Mouse (Mus musculus) embryonic facial prominence, embryonic 11.5 days (tissue): ENCODE measurements around the gene Gata1. TPM values are rescaled to one million over a fixed set of nuclear protein-coding genes. Genes with fewer than 3 reads are reported as not detected.
A peak's percentile ranks its signal among the peaks of the same experiment; 100 is the strongest.
"Not testable (repeated sequence)": the region's sequence is repeated elsewhere in the genome, so short reads cannot be mapped to it uniquely, and the experiment has no call there.

ENCODE experiments used
- ATAC-seq: fragments of 200-750 bp; cut with Nextera tagmentation; replicated peaks from 2 replicates; pipeline ENCODE4 v1.8.0; 2017; ENCODE audit warnings: low read depth; ENCODE audit not compliant: insufficient number of reproducible peaks, low FRiP score, low TSS enrichment
- DNase-seq: peaks from one replicate; pipeline ENCODE4 v3.0.0-alpha.2; 2015; ENCODE audit warnings: low spot score
- H3K27ac ChIP-seq: fragments of 300-500 bp; sonication (generic); replicated peaks from 2 replicates; pipeline ENCODE4 v1.5.1; 2014; ENCODE audit warnings: mild to moderate bottlenecking, low read depth, low read length, control low read depth
- H3K27me3 ChIP-seq: fragments of 300-500 bp; sonication (generic); 2 replicates; pipeline ENCODE4 v1.6.1; 2014; ENCODE audit warnings: mild to moderate bottlenecking, low read length, moderate library complexity, mixed read lengths; ENCODE audit not compliant: control insufficient read depth, insufficient read depth
- H3K36me3 ChIP-seq: fragments of 300-500 bp; sonication (generic); replicated peaks from 2 replicates; pipeline ENCODE4 v1.6.1; 2014; ENCODE audit warnings: low read depth, mild to moderate bottlenecking, low read length, moderate library complexity, mixed read lengths; ENCODE audit not compliant: control insufficient read depth, insufficient read depth
- H3K4me1 ChIP-seq: fragments of 300-500 bp; sonication (generic); 2 replicates; pipeline ENCODE4 v1.6.1; 2014; ENCODE audit warnings: low read length, mixed read lengths; ENCODE audit not compliant: control insufficient read depth, insufficient read depth
- H3K4me2 ChIP-seq: fragments of 300-500 bp; sonication (generic); 2 replicates; pipeline ENCODE4 v1.6.1; 2014; ENCODE audit warnings: low read depth, mild to moderate bottlenecking, control low read depth, low read length, moderate library complexity
- H3K4me3 ChIP-seq: fragments of 300-500 bp; sonication (generic); 2 replicates; pipeline ENCODE4 v1.5.1; 2014; ENCODE audit warnings: low read depth, low read length, control low read depth
- H3K9ac ChIP-seq: fragments of 300-500 bp; sonication (generic); replicated peaks from 2 replicates; pipeline ENCODE4 v1.6.1; 2014; ENCODE audit warnings: mild to moderate bottlenecking, control low read depth, low read length
- H3K9me3 ChIP-seq: fragments of 300-500 bp; sonication (generic); replicated peaks from 2 replicates; pipeline ENCODE4 v1.6.1; 2016; ENCODE audit warnings: mild to moderate bottlenecking, low read length, inconsistent platforms, mixed read lengths; ENCODE audit not compliant: control insufficient read depth
- WGBS: fragments of 180-500 bp; shearing (Covaris S2); extraction: QIAGEN DNeasy Blood & Tissue Kit; methylation state at CpG from one replicate; pipeline ENCODE4 v1.1.7; 2014; 5-methylcytosine and 5-hydroxymethylcytosine counted together
- polyA plus RNA-seq: library from polyadenylated mRNA; unstranded; fragments of >200 nt; fragmentation: Nextera tagmentation; extraction: Ambion mirVana; gene quantifications from 2 replicates; pipeline ENCODE4 v1.2.1, GENCODE M21; 2014

The Gata1 gene
- polyA plus RNA-seq, 1 experiment from 2014 or later, result 5.0 TPM

DNA sequence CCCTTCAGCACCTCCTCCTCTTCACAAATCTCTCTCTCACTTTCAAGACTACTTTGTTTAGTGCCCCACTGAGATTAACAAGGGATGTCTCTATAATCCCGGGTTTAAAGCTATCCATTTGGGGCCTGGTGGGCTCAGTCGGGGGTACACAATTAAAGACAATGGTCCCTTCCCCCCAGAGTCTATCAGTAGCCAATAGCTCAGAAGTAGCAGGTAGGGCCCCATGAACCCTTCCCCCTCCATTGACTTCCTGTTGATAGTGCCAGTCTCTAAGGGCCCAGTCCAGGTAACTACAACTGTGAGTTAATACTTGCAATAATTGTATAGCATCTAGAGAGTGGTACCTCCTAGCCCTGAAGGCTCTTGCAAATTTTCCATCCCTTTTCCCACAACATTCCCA lies 35.3 kb upstream of the Gata1 start:
- Histone ChIP-seq H3K4me2 (no peak overlapping the region), H3K27ac (no peak overlapping the region), H3K9me3 (no peaks in the 10 kb centered on the region), H3K4me1 (no peaks in the 10 kb centered on the region), H3K27me3 (no peaks in the 10 kb centered on the region), H3K36me3 (no peaks in the 10 kb centered on the region), H3K9ac (no peak overlapping the region), H3K4me3 (no peak overlapping the region)
- DNase-seq (no peak), ATAC-seq (0 out of 2 replicates have a peak, but pooled peaks have one; percentile 67)
- 11% methylated on average over 2 of the region's 2 CpGs for WGBS

DNA sequence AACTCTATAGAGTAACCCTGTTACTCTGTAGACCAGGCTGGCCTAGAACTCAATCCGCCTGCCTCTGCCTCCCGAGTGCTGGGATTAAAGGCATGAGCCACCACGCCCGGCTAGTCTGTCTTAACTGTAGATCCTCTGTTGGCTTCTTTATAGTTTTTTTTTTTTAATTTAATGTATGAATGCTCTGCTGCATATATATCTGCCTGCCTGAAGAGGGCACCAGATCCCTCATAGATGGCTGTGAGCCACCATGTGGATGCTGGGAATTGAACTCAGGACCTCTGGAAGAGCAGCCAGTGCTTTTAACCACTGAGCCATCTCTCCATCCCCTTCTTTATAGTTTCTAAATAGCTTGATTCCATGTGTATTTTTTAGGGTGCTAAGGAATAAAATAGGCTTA lies 31.5 kb upstream of the Gata1 start:
- not testable (repeated sequence) for DNase-seq, H3K9me3 ChIP-seq, H3K4me3 ChIP-seq, H3K36me3 ChIP-seq, H3K4me1 ChIP-seq, H3K9ac ChIP-seq, H3K27me3 ChIP-seq, ATAC-seq, H3K4me2 ChIP-seq, H3K27ac ChIP-seq
- WGBS, result 83% methylated on average over 4 of the region's 4 CpGs

DNA sequence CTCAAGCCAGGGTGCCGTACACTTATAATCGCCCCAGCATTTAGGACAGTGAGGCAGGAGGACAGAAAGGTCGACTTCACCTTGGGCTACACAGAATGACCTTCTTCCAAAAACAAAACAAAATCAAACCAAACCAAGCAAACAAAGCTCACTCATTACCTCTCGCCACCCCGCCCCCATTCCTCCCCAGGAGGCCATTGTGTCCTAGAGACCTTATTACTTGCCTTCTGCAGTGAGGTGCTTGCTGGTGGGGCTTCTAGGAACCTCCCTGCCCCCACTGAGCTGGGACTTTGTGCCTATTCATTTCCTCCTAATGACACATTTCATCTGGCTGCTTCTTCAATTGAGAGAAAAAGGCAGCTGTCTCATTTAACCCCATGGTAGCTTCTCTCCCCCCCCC lies 30.7 kb upstream of the Gata1 start:
- Histone ChIP-seq H3K4me1 (no peaks in the 10 kb centered on the region), H3K27me3 (no peaks in the 10 kb centered on the region), H3K4me2 (no peak overlapping the region), H3K9ac (no peak overlapping the region), H3K4me3 (no peak overlapping the region), H3K9me3 (no peaks in the 10 kb centered on the region), H3K36me3 (no peaks in the 10 kb centered on the region), H3K27ac (no peak overlapping the region)
- 37% methylated on average over 5 of the region's 5 CpGs for WGBS
- ATAC-seq (no peak), DNase-seq (no peak)

DNA sequence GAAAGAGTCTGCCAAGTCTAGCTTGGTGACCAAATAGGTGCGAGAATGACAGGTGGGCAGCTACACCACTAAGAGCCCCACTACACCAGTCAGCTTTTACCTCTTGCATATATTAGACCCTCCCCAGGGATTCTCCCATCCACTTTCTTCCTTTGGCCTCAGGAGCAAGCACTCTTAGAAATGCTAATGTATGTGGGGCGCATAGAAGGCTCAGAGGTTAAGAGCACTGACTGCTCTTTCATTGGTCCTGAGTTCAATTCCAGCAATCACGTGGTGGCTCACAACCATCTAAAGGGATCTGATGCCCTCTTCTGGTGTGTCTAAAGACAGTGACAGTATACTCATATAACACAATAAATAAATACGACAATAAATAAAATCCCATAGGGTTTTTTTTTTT lies 25.1 kb upstream of the Gata1 start:
- 62% methylated on average over 4 of the region's 4 CpGs for WGBS
- Histone ChIP-seq H3K36me3 (no peaks in the 10 kb centered on the region), H3K4me1 (no peaks in the 10 kb centered on the region), H3K4me2 (no peak overlapping the region), H3K27ac (no peak overlapping the region), H3K9ac (no peak overlapping the region), H3K27me3 (no peaks in the 10 kb centered on the region), H3K9me3 (no peaks in the 10 kb centered on the region), H3K4me3 (no peak overlapping the region)
- ATAC-seq (no peak), DNase-seq (no peak)

DNA sequence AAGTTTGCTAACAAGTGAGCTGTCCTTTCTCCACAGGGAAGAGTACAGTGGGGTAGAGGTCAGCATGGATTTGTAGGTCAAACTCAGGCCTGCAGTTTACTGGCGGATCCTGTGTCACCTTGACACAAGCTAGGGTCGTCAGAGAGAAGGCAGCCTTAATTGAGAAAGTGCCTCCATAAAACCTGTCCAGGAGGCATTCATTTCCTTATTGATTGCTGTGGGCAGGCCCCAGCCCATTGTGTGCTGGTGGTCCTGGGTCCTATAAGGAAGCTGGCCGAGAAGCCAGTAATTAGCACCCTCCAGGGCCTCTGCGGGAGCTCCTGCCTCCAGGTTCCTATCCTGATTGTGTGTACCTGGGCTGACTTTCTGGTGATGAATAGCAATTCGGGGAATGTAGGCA lies 24.1 kb upstream of the Gata1 start:
- no peak overlapping the region for H3K4me3 ChIP-seq
- DNase-seq (no peak), ATAC-seq (no peak)
- H3K9ac ChIP-seq, result no peak overlapping the region
- H3K4me2 ChIP-seq, result no peak overlapping the region
- H3K27ac ChIP-seq, result no peak overlapping the region
- no peaks in the 10 kb centered on the region for H3K9me3 ChIP-seq
- H3K36me3 ChIP-seq, result no peaks in the 10 kb centered on the region
- 20% methylated on average over 5 of the region's 5 CpGs for WGBS
- H3K27me3 ChIP-seq, result no peaks in the 10 kb centered on the region
- H3K4me1 ChIP-seq, result no peaks in the 10 kb centered on the region

DNA sequence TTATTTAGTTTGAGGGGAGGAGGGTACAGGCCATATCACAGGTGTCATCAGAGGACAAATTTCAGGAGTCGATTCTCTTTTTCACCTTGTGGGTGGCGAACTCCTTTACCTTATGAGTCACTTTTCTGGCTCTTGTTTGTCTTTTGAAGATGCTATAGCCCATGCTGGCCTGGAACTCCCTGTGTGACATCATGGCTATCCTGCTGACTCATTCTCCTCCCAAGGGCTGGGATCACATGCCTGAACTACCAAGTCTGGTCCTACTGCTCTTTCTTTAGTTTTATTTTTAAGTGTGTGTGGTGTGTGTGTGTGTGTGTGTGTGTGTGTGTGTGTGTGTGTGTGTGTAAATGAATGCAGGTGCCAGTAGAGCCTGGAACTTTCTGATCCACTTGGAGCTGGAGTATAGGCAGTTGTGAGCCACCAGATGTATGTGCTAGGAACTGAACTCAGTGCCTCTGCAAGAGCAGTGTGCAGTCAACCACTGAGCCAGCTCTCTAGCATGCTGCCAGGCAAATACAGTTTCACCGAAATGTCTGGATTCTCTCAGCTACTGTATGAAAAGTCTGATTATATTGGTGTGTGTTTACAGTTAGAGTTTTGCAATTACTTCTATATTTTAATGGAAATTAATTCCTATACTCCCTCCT lies 22.8 kb upstream of the Gata1 start:
- ATAC-seq (no peak), DNase-seq (no peak)
- H3K9ac ChIP-seq, result no peak overlapping the region
- no peak overlapping the region for H3K27ac ChIP-seq
- H3K4me3 ChIP-seq, result no peak overlapping the region
- WGBS, result 81% methylated on average over 3 of the region's 3 CpGs
- H3K9me3 ChIP-seq, result no peaks in the 10 kb centered on the region
- H3K4me1 ChIP-seq, result no peaks in the 10 kb centered on the region
- no peaks in the 10 kb centered on the region for H3K36me3 ChIP-seq
- H3K4me2 ChIP-seq, result no peak overlapping the region
- no peaks in the 10 kb centered on the region for H3K27me3 ChIP-seq

DNA sequence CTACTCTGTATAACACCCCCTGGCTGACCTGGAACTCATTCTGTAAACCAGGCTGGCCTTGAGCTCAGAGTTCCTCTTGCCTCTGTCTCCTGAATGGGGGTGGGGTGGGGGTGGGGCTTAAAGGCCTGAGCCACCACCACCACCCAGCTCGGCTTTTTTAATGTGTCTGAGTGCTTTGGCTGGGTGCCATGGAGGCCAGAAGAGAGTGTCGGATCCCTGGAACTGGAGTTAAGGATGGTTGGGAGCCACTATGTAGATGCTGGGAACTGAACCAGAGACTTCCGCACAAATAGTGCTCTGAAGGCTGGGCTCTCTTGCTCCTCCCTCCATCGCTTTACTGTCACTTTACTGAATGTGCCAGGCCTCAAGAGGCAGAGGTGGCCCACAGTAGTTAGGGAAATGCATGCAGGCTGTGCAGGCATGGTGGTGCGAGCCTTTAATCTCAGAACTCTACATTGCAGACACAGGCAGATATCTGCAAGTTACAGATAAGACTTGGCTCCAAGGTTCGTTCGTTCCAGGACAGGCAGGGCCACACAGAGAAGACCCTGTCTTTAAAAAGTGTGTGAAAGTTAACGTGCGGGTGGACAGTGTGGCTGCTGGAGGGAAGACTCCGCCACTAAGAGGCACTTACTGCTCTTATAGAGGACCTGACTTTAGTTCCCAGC lies 15.3 kb upstream of the Gata1 start:
- Histone ChIP-seq H3K9ac (no peak overlapping the region), H3K4me1 (no peaks in the 10 kb centered on the region), H3K36me3 (no peaks in the 10 kb centered on the region), H3K27me3 (no peaks in the 10 kb centered on the region), H3K9me3 (no peaks in the 10 kb centered on the region), H3K4me2 (no peak overlapping the region), H3K27ac (no peak overlapping the region), H3K4me3 (no peak overlapping the region)
- ATAC-seq (no peak), DNase-seq (no peak)
- 76% methylated on average over 10 of the region's 10 CpGs for WGBS

DNA sequence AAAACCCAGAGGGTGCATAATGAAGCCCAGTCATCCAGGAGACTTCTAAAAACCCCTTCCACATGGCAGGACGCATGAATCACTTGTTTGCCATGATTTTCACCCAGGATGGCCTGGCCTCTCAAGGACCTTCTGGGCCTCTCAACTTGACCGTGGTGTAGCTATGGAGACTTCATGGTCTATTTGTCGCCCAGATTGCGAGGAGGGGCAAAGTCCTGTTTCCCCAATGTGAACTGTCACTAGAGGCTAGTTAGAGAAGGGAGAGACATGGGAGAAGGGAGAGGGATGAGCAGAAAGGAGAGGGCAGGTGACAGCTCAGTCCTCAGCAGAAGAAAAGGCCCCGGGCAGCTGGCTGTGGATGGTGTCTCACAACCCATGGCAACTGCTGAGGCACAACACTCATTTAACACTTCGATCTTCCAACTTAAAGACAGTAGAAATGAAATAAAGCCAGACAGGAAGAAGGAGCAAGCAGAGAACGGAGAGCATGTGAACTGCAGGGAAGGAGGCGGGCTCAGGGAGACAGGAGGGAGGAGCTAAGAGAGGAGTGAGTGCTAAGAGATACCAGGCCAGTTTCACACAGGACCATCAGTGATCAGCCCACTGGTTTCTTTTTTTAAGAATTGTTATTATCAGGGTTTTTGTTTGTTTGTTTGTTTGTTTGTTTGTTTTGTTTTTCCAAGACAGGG lies 14.7 kb upstream of the Gata1 start:
- no peak overlapping the region for H3K9ac ChIP-seq
- H3K4me1 ChIP-seq, result no peaks in the 10 kb centered on the region
- ATAC-seq, result no peak
- DNase-seq, result no peak
- no peaks in the 10 kb centered on the region for H3K9me3 ChIP-seq
- 67% methylated on average over 8 of the region's 8 CpGs for WGBS
- H3K27ac ChIP-seq, result no peak overlapping the region
- no peaks in the 10 kb centered on the region for H3K36me3 ChIP-seq
- H3K4me2 ChIP-seq, result no peak overlapping the region
- H3K27me3 ChIP-seq, result no peaks in the 10 kb centered on the region
- H3K4me3 ChIP-seq, result no peak overlapping the region
